Mouse (Mus musculus): ENCODE measurements around the gene Tenm1.

Tenm1 gene

DNA sequence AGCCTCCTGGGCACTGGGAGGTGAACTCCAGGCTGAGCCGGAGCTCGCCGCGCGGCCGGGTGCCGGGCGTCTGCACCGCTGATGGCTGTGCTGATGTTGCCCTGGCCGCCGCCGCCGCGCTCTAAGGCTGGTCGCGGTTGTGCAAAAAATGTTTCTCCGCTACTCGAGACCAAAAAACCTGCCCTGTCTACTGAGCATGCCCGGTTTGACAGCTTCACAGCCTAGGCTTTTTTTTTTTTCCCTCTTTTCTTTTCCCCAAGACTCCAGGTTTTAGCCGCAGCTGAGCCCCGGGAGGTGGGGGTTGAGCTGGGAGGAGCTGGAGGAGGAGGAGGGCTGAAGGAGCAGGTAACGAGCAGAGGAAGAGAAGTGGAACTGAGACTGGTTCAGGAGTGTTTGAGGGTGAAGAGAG, at the start of gene Tenm1:
TSS of gene Tenm1 (minus strand) at position 272 of the 409 bp plus-strand sequence.
- no peak for DNase-seq (ENCODE audit: low spot score in 2 of 2)

- no peak for DNase-seq (ENCODE audit: low spot score in 2 of 2)
Measured at GRCm38 (mm10) chrX:43467311-43467710, 38.4 kb upstream of the Tenm1 start.

DNA sequence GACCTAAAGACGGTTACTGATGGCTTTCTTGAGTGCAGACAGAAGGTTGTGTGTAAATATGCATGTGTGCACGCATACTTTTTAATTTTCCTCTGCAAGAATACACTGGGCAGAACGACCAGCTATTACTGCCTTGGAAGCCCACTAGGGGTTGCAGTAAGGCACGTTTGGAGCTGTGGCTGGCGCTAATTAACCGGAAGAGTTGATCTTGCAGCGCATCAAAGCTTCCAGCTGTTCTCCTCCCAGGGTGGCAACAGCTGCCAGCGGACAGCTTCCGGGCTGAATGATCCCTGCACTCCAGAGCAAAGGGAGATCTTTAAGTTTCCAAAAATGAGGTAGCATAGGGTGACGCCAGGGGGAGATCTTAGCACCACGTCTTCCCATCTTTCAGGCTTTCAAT, 1.7 kb upstream of the Tenm1 start:
- DNase-seq (ENCODE audit: low spot score in 2 of 2) = no peak

DNA sequence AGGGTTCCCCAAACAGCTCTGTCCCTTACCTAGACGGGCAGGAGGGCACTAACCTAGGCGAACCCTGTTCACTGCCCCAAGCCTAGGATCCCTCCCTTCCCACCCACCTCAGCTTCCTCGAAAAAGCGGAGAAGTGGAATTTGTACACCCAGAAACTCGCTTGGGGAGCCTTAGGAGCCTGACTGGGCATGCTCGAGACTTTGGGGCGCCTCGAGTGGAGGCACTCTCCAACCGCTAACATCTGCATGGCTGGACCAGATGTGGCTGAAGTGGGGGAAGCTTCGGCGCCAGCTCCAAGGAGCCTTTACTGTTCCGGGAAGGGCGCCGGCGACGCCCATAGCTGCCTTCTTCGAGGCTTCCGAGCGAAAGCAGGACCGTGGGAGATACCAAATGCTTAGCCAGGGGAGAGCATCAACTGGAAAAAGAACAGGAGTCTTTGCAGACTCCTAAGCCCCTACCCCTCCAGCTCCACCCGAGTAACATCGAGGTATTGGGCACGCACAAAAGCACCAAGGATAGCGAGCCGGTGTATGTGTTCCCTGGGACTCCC, 1.1 kb upstream of the Tenm1 start:
- no peak for DNase-seq (ENCODE audit: low spot score in 2 of 2)

GRCm38 (mm10) chrX:43429337-43429736, 411 bp upstream of the Tenm1 start:
- no peak for DNase-seq (ENCODE audit: low spot score in 2 of 2)

- no peak for DNase-seq (ENCODE audit: low spot score in 2 of 2)
Measured at GRCm38 (mm10) chrX:43427961-43428365, 963 bp downstream of the Tenm1 start.

- DNase-seq (ENCODE audit: low spot score in 2 of 2) = no peak
Measured at GRCm38 (mm10) chrX:43427111-43427510, 1.8 kb downstream of the Tenm1 start.

- no peak for DNase-seq (ENCODE audit: low spot score in 2 of 2)
Measured at GRCm38 (mm10) chrX:43397957-43398356, 31.0 kb downstream of the Tenm1 start.

DNA sequence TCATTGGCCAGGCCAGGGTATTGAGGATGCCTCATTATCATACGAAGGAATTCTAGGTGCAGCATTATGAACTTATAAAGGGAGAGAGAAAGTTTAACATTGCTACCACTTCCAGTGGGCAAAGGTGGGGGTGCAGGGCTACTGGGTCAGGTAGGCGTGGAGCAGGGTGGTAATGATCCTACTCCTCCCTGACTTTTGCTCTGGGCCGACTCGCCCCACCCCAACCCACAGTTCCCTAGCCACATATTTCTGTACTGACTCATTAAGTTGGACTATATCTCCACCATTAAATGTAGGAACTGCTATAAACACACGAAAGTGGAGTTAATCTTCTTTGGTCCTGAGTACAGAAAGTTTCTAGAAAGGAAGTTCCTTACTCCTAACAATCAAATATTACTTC, 40.8 kb downstream of the Tenm1 start:
- DNase-seq (ENCODE audit: low spot score in 2 of 2) = no peak

DNA sequence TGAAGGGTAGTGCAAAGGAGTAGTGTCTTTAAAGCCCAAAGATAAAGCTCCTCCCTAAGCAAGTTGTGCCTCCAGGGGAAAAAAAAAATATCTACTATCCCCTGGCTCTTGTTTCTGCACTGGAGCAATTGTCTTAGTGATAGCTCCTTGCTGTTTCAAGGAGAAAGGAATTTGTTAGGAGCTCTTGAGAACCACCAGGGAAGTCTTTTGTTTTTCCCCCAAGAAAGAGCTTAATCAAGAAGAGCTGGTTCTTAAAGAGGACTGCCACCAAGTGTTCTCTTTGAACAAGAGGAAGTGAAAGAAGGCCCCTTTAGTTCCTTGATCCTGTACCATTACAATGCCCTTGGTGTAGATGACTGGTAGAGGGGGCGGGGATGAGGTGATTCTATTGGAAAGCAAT, 56.4 kb downstream of the Tenm1 start:
- no peak for DNase-seq (ENCODE audit: low spot score in 2 of 2)

DNA sequence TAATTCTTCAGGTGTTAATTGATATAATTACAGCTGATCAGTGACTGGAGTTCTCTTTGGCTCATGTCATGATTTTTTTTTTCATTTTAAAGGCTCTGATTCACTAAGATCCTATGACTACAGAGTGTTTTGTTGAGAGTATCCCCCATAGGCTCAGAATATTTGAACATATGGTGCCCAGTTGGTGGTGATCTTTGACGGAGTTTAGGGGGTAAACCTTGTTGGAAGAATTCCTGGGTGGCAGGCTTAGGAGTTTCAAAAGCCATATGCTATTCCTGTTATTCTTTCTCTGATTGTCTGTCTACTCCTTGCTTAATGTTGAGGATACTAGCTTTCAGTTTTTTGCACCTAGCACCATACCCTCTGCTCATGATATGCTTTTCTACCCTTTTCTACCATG, 109.6 kb downstream of the Tenm1 start:
- no peak for DNase-seq (ENCODE audit: low spot score in 2 of 2)

DNA sequence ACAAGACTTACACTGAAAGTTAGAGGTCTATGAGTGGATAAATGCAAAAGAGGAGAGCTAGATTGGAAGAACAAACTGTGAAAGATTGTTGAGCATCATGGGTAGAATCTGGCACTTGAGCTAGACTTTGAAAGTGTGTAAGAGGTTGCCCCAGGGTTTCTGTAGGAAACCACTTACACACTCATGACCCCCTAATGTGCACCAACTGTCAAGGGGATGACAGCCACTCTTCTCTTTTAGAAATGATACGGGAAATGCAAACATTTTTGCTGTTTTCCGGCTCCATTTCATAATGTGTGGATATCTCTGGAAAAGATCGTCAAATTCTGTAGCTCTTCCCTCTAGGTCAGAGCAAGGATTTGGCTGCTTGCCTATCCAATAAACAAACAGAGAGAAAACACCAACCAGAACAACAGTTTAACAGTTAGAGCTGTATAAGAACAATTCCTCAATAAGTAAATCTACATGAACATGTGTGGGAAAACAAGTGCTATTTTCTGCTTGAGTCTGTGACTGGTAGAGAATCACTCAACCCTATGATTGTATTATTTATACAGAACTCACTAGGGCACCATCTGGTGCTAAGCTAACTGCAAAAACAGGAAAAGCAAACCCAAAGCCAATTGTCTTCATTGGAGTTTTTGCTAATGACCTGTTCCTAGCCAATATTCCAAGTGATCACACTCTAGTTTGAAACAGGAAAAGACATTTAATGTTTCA, 111.0 kb downstream of the Tenm1 start:
- DNase-seq (ENCODE audit: low spot score in 2 of 2) = no peak

DNA sequence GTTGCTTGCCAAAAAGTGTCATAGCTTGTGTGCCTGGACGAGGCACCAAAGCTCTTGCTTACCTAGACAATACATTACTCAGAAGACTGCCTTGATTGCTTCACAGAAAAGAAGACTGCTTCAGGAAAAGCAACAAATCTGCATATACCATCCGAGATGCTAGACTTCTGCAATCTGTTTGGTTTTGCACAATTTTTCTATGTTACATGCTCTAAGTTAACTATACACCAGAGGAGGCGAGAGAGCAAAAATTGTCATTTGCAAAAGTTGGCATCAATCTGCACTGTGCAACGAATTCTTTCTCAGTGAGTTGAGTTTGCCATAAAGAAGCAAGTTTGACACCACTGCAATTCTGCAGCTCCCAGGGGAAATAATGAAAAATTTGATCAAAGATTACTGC, 193.1 kb downstream of the Tenm1 start:
- no peak for DNase-seq (ENCODE audit: low spot score in 2 of 2)

GRCm38 (mm10) chrX:43205003-43205402, 223.9 kb downstream of the Tenm1 start:
- no peak for DNase-seq (ENCODE audit: low spot score in 2 of 2)

DNA sequence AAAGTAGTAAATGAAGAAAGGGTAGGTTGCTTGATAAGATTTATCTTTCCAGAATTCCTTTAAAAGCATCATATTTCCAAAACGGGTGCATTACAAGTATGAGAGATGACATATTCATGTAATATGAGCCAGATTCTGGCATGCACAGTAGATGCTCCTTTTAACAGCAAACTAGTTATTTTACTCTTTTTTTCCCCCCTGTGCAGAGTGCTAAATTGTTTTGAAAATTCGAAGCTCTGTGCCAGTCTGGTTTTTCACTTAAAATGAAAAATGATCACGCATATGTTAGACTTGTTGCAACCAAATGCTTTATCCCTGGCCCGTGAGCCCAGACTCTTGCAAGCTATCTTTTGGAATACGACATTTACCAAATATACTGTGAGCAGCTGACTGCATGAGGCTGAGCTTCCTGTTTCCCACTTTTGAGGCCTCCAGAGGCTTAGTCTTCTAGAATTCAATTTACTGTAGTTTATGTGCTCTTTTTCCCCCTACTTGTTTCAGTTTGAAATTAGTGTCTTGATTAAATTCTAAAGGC, 226.6 kb downstream of the Tenm1 start:
- no peak for DNase-seq (ENCODE audit: low spot score in 2 of 2)

DNA sequence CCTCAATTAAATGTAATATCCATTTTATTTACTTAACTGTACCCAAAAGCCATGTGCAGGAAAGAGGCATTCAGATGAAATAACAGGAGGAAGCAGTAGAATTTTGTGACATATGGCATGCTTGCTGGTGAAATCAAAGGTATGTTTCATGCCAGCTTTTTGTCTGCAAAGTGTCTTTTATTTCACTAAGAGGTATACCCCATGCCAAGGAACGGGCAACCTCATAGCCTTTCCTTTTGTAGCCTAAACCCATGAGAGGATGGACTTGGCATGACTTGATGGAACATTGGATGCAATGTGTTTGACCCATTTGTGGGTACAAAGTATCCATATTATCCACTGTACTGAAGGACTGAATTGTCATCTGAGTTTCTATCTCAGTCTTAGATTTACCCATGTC, 246.0 kb downstream of the Tenm1 start:
- no peak for DNase-seq (ENCODE audit: low spot score in 2 of 2)

DNA sequence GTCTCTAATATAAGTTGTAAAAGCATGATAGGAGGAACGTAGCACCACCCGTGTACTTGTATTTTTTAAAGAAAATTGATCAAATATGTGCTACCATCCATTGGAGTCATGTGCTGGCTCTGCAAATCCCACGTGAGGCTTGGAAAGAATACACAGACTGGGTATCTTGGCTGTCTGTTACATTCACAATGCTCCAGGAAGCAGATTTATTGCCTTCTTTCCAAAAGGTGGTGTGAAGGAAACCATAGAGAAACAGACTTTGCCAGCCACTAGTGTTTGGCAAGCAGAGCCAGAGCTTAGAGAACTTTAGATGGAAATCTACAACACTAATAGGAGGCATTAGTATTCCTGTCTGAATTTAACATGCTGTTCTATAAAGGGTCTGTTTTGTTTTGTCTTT, 277.4 kb downstream of the Tenm1 start:
- no peak for DNase-seq (ENCODE audit: low spot score in 2 of 2)

DNA sequence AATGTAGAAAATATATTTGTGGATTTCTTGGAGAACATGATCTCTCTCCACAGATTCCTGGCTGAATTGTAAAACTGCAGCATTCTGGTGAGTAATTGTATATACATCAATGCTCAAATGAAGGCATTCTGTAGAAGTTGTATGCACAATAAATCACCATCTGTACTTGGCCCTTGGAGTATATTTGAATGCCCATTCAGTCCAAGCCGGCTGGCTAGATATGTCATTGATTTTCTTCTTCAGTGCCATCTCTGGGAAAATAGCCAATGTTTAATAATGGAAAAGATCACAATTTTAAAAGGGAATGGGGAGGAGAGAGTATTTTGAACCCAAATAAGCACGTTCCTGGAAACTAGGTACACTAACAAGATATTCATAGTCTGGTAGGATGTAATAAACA, 299.2 kb downstream of the Tenm1 start:
- no peak for DNase-seq (ENCODE audit: low spot score in 2 of 2)

DNA sequence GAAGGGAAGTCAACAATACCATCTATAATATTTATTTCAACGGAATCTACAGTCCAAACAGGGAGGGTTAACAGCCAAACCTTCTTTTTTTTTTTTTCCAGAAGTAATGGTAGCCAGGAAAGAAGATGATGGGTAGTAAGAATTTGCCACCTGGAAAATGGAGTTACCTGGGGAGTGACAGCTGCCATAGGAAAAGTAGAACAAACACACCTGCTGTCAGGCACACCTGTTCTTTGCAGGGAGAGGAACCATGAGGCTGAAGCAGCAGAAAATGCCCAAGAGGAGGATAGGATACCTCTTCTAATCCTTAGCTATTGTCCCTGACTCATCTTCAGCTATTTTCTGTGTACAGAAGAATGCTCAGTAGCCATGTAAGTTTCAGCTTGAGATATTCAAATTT, 306.4 kb downstream of the Tenm1 start:
- no peak for DNase-seq (ENCODE audit: low spot score in 2 of 2)

GRCm38 (mm10) chrX:43122001-43122400, 306.9 kb downstream of the Tenm1 start:
- DNase-seq (ENCODE audit: low spot score in 2 of 2) = no peak

DNA sequence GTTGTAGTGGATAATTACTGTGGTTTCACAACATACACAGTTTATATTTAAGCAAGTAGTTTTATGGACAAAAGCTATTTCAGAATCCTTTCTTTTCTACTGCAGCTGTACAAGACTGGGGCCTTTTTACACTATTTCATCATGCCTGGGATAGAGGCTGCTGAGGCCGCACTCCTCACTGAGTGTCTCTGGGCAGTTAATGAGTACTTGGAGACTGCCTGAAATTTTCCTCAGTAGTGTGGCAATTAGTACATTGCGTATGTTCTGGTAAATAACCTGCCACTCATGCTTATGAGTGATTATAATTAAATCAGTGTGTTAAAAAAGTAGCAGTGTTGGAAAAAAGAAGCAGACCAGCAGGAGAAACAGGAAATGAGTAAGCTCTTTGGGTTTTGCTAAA, 442.8 kb downstream of the Tenm1 start:
- DNase-seq (ENCODE audit: low spot score in 2 of 2) = no peak

DNA sequence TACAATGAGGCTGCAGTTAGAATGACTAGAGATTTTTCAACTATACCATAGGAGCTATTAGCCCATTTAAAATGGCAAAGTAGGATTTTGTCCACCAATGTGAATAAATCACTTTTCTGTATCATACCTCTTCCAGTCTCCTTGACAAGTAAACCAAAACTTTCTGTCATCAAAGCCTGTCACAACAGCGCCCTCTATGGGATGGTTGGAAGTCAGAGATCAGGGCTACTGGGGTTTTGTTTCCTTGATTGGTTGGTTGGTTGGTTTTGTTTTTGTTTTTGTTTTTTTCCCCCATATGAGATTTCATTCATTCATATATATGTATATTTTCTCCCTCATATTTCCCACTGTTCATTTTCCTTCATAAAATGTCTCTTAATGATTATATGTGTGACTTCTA, 455.4 kb downstream of the Tenm1 start:
- DNase-seq (ENCODE audit: low spot score in 2 of 2) = no peak

DNA sequence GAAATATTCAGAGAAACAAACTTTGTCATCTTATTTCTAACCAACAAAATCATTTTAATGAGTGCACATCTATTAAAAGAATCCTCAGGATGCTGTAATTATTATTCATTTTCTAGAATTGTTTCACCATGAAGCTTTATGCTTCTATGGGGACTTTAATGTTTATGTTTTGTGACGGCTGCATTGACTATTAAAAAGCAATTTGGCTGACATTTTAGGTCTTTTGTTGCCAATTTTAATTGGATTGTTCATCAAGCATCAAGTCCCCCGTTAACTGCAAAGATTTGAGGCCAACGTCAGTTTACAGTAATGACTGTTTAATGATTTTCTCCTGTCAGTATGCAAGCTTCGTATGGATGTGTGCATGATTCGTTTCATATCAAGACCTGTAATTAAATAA, 461.3 kb downstream of the Tenm1 start:
- no peak for DNase-seq (ENCODE audit: low spot score in 2 of 2)

DNA sequence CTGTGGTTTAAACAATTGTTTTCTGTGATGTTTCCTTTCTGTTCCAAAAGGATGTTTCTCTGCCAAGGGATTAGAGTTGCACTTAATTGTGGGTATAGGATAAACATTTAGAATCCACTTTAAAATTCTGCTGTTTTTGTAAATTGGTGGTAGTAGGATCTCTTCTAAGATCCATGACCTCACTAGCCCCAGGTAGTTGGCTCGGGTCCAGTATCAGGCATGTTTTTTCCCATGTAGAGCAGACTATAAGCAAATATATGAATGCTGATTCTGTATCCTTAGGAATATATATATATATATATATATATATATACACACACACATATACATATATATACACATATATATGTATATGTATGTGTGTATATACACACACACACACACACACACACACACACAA, 567.2 kb downstream of the Tenm1 start:
- DNase-seq (ENCODE audit: low spot score in 2 of 2) = no peak

Measured in urinary bladder, postnatal 36 days (tissue).